ENCODE assay signal across 14 mouse cellular contexts in the genomic region with DNA sequence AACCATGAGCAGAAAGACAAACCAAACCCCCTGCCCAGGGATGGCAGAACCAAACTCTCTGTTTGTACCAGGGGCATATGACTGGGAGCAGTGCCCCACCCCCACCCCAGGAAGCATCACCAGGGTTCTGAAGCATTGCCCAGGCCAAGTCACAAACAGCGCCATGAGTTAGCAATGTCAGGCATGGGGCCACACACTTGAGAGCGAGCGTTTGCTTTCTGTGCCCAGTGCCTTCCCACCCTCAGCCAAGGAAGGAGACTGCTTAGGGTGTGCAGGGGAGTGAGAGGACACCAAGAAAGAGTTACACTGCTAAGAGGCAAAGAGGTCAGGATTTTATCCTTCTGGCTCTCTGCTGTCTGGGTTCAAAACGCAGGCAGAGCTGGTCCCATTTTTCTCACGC. TPM values are rescaled to one million over a fixed set of nuclear protein-coding genes. Genes with fewer than 3 reads are reported as not detected.
"Had no signal": no experiment of that assay in that cellular context is flagged by ENCODE, and none has a peak within 500 bp of the region (broad histone marks: within the 10 kb centered on the region; RNA-seq: fewer than 3 reads in every experiment).

No protein-coding gene starts in this region.

- H3K4me1 ChIP-seq: liver, embryonic 15.5 days; neural tube, embryonic 12.5 days had no signal

- H3K9ac ChIP-seq: liver, embryonic 15.5 days; neural tube, embryonic 12.5 days had no signal

- ATAC-seq: lung, postnatal 0 days had no signal

- H3K27ac ChIP-seq: left cerebral cortex, adult 2 months; limb, embryonic 10.5 days; liver, embryonic 15.5 days; macrophage; neural tube, embryonic 12.5 days; stomach, postnatal 0 days had no signal

- H3K4me2 ChIP-seq: liver, embryonic 11.5 days; liver, embryonic 15.5 days; neural tube, embryonic 12.5 days had no signal

- H3K36me3 ChIP-seq: limb, embryonic 10.5 days; liver, embryonic 15.5 days; neural tube, embryonic 12.5 days had no signal

- H3K4me3 ChIP-seq: left cerebral cortex, adult 2 months; limb, embryonic 10.5 days; liver, embryonic 15.5 days; neural tube, embryonic 12.5 days had no signal

- DNase-seq: kidney, adult 8-10 months; kidney, postnatal 25 days; lung, adult 2 months; thymus, postnatal 4 days had no signal

- H3K9me3 ChIP-seq: limb, embryonic 10.5 days; liver, embryonic 15.5 days; neural tube, embryonic 12.5 days had no signal

- H3K27me3 ChIP-seq: liver, embryonic 15.5 days; neural tube, embryonic 12.5 days had no signal

RNA-seq across cellular contexts. Expression of a gene that starts 20.2 kb away (rescaled TPM):
- total RNA-seq: monocyte, adult 5-6 weeks; neutrophil, adult 5-6 weeks had no signal
- polyA plus RNA-seq: macrophage had no signal
